Mouse (Mus musculus) bone marrow macrophage, adult 2 months (primary cell): ENCODE data around the gene Fam136a.

Source experiments
- CTCF ChIP-seq: IDR thresholded peaks from 2 replicates; pipeline ENCODE4 v1.5.1; 2012; ENCODE audit warnings: low read depth, mild to moderate bottlenecking, low read length, moderate library complexity
- POLR2A ChIP-seq: IDR thresholded peaks from 2 replicates; pipeline ENCODE4 v1.6.1; 2012; ENCODE audit warnings: mild to moderate bottlenecking, low read depth, low read length, borderline replicate concordance

- TF ChIP-seq POLR2A (no peak), CTCF (no peak)
Observed at GRCm38 (mm10) chr6:86368479-86368878, 3.0 kb downstream of the Fam136a start.
